Mouse (Mus musculus) right cerebral cortex, postnatal 36 days (tissue): Measurements from ENCODE around the gene Ncor2.

Source experiments
- DNase-seq, 2 experiments: peaks; one replicate each; pipeline ENCODE4 v3.0.0; 2022; ENCODE audit warnings: low spot score in 2 of 2, mixed read lengths in 1 of 2

Gene Ncor2

GRCm38 (mm10) chr5:125066479-125067471 is 112.2 kb downstream of the Ncor2 start:
- peak; percentile 62 to 78 for DNase-seq

GRCm38 (mm10) chr5:125063015-125063414 is 116.0 kb downstream of the Ncor2 start:
- peak in 1 of 2 experiments; percentile 45 for DNase-seq

- DNase-seq = peak; percentile 70 to 80
Measured at GRCm38 (mm10) chr5:125058267-125058668, 120.8 kb downstream of the Ncor2 start.

GRCm38 (mm10) chr5:125057555-125058266 is 121.3 kb downstream of the Ncor2 start:
- no peak for DNase-seq

- DNase-seq = no peak
Measured at GRCm38 (mm10) chr5:125056696-125057554, 122.1 kb downstream of the Ncor2 start.

- no peak for DNase-seq
Measured at GRCm38 (mm10) chr5:125056331-125056695, 122.7 kb downstream of the Ncor2 start.

- no peak for DNase-seq
Measured at GRCm38 (mm10) chr5:125055901-125056300, 123.1 kb downstream of the Ncor2 start.

- no peak for DNase-seq
Measured at GRCm38 (mm10) chr5:125053661-125054060, 125.4 kb downstream of the Ncor2 start.

- peak in 1 of 2 experiments; percentile 37 for DNase-seq
Measured at GRCm38 (mm10) chr5:125052603-125053488, 126.2 kb downstream of the Ncor2 start.

- peak in 1 of 2 experiments; percentile 24 for DNase-seq
Measured at GRCm38 (mm10) chr5:125052237-125052602, 126.8 kb downstream of the Ncor2 start.

- no peak for DNase-seq
Measured at GRCm38 (mm10) chr5:125049481-125049880, 129.5 kb downstream of the Ncor2 start.

- DNase-seq = no peak
Measured at GRCm38 (mm10) chr5:125046436-125046835, 132.6 kb downstream of the Ncor2 start.

- DNase-seq = no peak
Measured at GRCm38 (mm10) chr5:125045202-125045601, 133.8 kb downstream of the Ncor2 start.

GRCm38 (mm10) chr5:125043448-125043847 is 135.6 kb downstream of the Ncor2 start:
- DNase-seq = no peak

- no peak for DNase-seq
Measured at GRCm38 (mm10) chr5:125041578-125041977, 137.4 kb downstream of the Ncor2 start.

GRCm38 (mm10) chr5:125040128-125040584 is 138.9 kb downstream of the Ncor2 start:
- DNase-seq = no peak

GRCm38 (mm10) chr5:125039377-125040027 is 139.5 kb downstream of the Ncor2 start:
- DNase-seq = no peak

- DNase-seq = no peak
Measured at GRCm38 (mm10) chr5:125036483-125036882, 142.5 kb downstream of the Ncor2 start.

- no peak for DNase-seq
Measured at GRCm38 (mm10) chr5:125028911-125029310, 150.1 kb downstream of the Ncor2 start.

GRCm38 (mm10) chr5:125028371-125028770 is 150.6 kb downstream of the Ncor2 start:
- no peak for DNase-seq
